Mouse (Mus musculus): ENCODE measurements around the gene Zswim4. TPM values are rescaled to one million over a fixed set of nuclear protein-coding genes. Genes with fewer than 3 reads are reported as not detected.
"Not testable (repeated sequence)": the region's sequence is repeated elsewhere in the genome, so short reads cannot be mapped to it uniquely, and the experiment has no call there.

The Zswim4 gene
- total RNA-seq (2012; rRNA removed), result 22.1 and 24.6 TPM in 2 replicates

DNA sequence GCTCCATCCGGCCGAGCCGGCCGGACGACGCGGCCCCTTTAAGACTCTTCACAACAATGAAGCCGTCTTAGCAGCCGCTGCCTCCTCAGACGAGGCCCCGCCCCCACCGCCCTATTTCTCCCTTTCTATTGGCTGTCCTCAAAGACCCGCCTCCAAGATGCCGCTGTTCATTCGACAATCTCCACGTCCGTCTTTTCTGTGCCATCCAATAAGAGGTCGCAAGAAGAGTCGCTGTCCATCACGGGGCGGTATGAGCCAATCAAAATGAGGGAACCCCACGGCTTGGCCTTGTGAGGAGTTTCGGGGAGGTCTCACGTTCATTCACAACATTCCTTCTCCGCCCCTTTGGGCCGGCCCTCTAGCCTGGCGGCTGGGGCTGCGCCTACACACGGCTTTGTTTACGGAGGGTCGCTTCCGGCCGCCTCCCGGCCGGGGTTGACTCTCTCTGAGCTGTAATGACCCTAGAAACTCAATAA is at the start of gene Zswim4:
Zswim4 (minus strand) TSS at position 58 of the 476 bp plus-strand sequence.
- H3K27ac ChIP-seq (ENCODE audit: insufficient read depth, low read depth, low read length, poor library complexity, severe bottlenecking), result peak within 1 kb of the TSS; percentile 66
- TF ChIP-seq CHD2 (IDR thresholded peaks at IDR 0.05; ENCODE audit: low read depth, low read length), result peak; percentile 98
- TF ChIP-seq HCFC1 (IDR thresholded peaks at IDR 0.05; ENCODE audit: borderline replicate concordance, insufficient read depth, low read length), result no peak
- 0 out of 2 replicates have a peak, but pooled peaks cover 2% of the 10 kb centered on the region for H3K36me3 ChIP-seq (ENCODE audit: control insufficient read depth, insufficient read depth, low read length, poor library complexity, severe bottlenecking)
- peaks cover 6 to 10% of the 10 kb centered on the region in 2 experiments for H3K4me1 ChIP-seq (ENCODE audit: control insufficient read depth in 2 of 2, insufficient read depth in 2 of 2, low read length in 2 of 2, poor library complexity in 1 of 2)
- in situ Hi-C loops (cut with MboI; ENCODE audit: low sequenced_read_pairs in 2 of 2, unreplicated experiment in 2 of 2), result no loop called here
- peak; percentile 99 for DNase-seq (ENCODE audit: low read depth, low spot score)
- H3K4me3 ChIP-seq (ENCODE audit: insufficient read depth in 1 of 2, low read depth in 1 of 2, low read length in 2 of 2, poor library complexity in 1 of 2, severe bottlenecking in 1 of 2), result peak within 1 kb of the TSS; percentile 87 to 88
- H3K9me3 ChIP-seq (ENCODE audit: control insufficient read depth, insufficient read depth, low read depth, low read length), result no peaks in the 10 kb centered on the region
- H3K9ac ChIP-seq (ENCODE audit: insufficient read depth, low read depth, low read length, poor library complexity, severe bottlenecking), result peak within 1 kb of the TSS; percentile 90

DNA sequence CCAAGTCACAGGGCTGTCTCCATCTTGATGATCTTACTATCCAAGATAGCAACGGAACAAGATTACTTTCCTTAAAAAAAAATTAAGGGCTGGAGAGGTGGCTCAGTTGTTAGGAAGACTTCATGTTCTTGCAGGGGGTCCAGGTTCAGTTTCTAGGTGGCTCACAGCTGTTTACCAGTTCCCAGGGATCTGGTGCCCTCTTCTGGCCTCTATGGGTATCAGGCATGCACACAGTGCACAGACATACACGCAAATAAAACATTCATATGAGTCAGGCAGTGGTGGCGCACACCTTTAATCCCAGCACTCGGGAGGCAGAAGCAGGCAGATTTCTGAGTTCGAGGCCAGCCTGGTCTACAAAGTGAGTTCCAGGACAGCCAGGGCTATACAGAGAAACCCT is 48.8 kb upstream of the Zswim4 start:
- TF ChIP-seq ZC3H11A (IDR thresholded peaks at IDR 0.05; ENCODE audit: borderline replicate concordance, low read depth, low read length), result peak; percentile 35; the same call in 1 of the 2 replicates
- H3K36me3 ChIP-seq (ENCODE audit: control insufficient read depth, insufficient read depth, low read length, poor library complexity, severe bottlenecking); in situ Hi-C loops (cut with MboI; ENCODE audit: low sequenced_read_pairs in 2 of 2, unreplicated experiment in 2 of 2); H3K9me3 ChIP-seq (ENCODE audit: control insufficient read depth, insufficient read depth, low read depth, low read length); H3K9ac ChIP-seq (ENCODE audit: insufficient read depth, low read depth, low read length, poor library complexity, severe bottlenecking); H3K4me3 ChIP-seq (ENCODE audit: insufficient read depth in 1 of 2, low read depth in 1 of 2, low read length in 2 of 2, poor library complexity in 1 of 2, severe bottlenecking in 1 of 2); H3K27ac ChIP-seq (ENCODE audit: insufficient read depth, low read depth, low read length, poor library complexity, severe bottlenecking): not testable (repeated sequence)
- peaks cover 9 to 11% of the 10 kb centered on the region in 2 experiments for H3K4me1 ChIP-seq (ENCODE audit: control insufficient read depth in 2 of 2, insufficient read depth in 2 of 2, low read length in 2 of 2, poor library complexity in 1 of 2)
- peak; percentile 69 for DNase-seq (ENCODE audit: low read depth, low spot score)

GRCm38 (mm10) chr8:84284608-84285063 is 47.8 kb upstream of the Zswim4 start:
- no peak for DNase-seq (ENCODE audit: low read depth, low spot score)
- in situ Hi-C loops (cut with MboI; ENCODE audit: low sequenced_read_pairs in 2 of 2, unreplicated experiment in 2 of 2), result no loop called here
- H3K4me3 ChIP-seq (ENCODE audit: insufficient read depth in 1 of 2, low read depth in 1 of 2, low read length in 2 of 2, poor library complexity in 1 of 2, severe bottlenecking in 1 of 2), result peak overlapping the region in 1 of 2 experiments; percentile 49; a peak in 2 of 4 replicates
- no peak overlapping the region for H3K9ac ChIP-seq (ENCODE audit: insufficient read depth, low read depth, low read length, poor library complexity, severe bottlenecking)
- no peaks in the 10 kb centered on the region for H3K36me3 ChIP-seq (ENCODE audit: control insufficient read depth, insufficient read depth, low read length, poor library complexity, severe bottlenecking)
- peaks cover 9 to 11% of the 10 kb centered on the region in 2 experiments for H3K4me1 ChIP-seq (ENCODE audit: control insufficient read depth in 2 of 2, insufficient read depth in 2 of 2, low read length in 2 of 2, poor library complexity in 1 of 2)
- H3K9me3 ChIP-seq (ENCODE audit: control insufficient read depth, insufficient read depth, low read depth, low read length), result no peaks in the 10 kb centered on the region
- H3K27ac ChIP-seq (ENCODE audit: insufficient read depth, low read depth, low read length, poor library complexity, severe bottlenecking), result no peak overlapping the region; the same call in 1 of the 2 replicates
- TF ChIP-seq MAFK (IDR thresholded peaks at IDR 0.05; ENCODE audit: insufficient read depth, low read depth, low read length), result no peak
- TF ChIP-seq CHD2 (IDR thresholded peaks at IDR 0.05; ENCODE audit: low read depth, low read length), result no peak
- no peak for TF ChIP-seq ZC3H11A (IDR thresholded peaks at IDR 0.05; ENCODE audit: borderline replicate concordance, low read depth, low read length)
- no peak for TF ChIP-seq ZNF384 (IDR thresholded peaks at IDR 0.05; ENCODE audit: low read depth, low read length)

DNA sequence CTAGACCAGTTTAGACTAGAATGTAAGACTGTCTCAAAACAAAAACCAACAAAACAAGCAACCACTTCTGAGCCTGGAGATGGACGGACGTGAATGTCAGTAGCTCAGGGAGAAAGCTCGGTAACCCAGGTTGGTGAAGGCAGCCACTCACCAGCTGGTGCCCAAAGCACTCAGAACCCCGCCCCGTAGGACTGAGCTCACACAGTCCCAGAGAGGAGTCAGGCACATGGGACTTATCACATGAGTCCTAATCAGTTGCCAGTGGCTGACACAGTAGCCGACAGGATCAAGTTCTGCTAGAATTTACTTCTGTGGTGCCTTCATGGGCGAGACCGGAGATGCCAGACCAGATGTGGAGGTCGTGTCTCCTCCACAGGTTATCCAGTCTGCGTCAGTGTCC is 43.9 kb upstream of the Zswim4 start:
- H3K4me3 ChIP-seq (ENCODE audit: insufficient read depth in 1 of 2, low read depth in 1 of 2, low read length in 2 of 2, poor library complexity in 1 of 2, severe bottlenecking in 1 of 2), result no peak overlapping the region
- H3K4me1 ChIP-seq (ENCODE audit: control insufficient read depth in 2 of 2, insufficient read depth in 2 of 2, low read length in 2 of 2, poor library complexity in 1 of 2), result peaks cover 9 to 16% of the 10 kb centered on the region in 2 experiments
- no peaks in the 10 kb centered on the region for H3K9me3 ChIP-seq (ENCODE audit: control insufficient read depth, insufficient read depth, low read depth, low read length)
- in situ Hi-C loops (cut with MboI; ENCODE audit: low sequenced_read_pairs in 2 of 2, unreplicated experiment in 2 of 2), result no loop called here
- no peak for TF ChIP-seq MAFK (IDR thresholded peaks at IDR 0.05; ENCODE audit: insufficient read depth, low read depth, low read length)
- no peak for TF ChIP-seq HCFC1 (IDR thresholded peaks at IDR 0.05; ENCODE audit: borderline replicate concordance, insufficient read depth, low read length)
- TF ChIP-seq CHD2 (IDR thresholded peaks at IDR 0.05; ENCODE audit: low read depth, low read length), result no peak
- TF ChIP-seq ZNF384 (IDR thresholded peaks at IDR 0.05; ENCODE audit: low read depth, low read length), result no peak
- no peak for TF ChIP-seq ZC3H11A (IDR thresholded peaks at IDR 0.05; ENCODE audit: borderline replicate concordance, low read depth, low read length)
- H3K36me3 ChIP-seq (ENCODE audit: control insufficient read depth, insufficient read depth, low read length, poor library complexity, severe bottlenecking), result no peaks in the 10 kb centered on the region
- H3K9ac ChIP-seq (ENCODE audit: insufficient read depth, low read depth, low read length, poor library complexity, severe bottlenecking), result no peak overlapping the region
- DNase-seq (ENCODE audit: low read depth, low spot score), result no peak
- no peak overlapping the region for H3K27ac ChIP-seq (ENCODE audit: insufficient read depth, low read depth, low read length, poor library complexity, severe bottlenecking)

DNA sequence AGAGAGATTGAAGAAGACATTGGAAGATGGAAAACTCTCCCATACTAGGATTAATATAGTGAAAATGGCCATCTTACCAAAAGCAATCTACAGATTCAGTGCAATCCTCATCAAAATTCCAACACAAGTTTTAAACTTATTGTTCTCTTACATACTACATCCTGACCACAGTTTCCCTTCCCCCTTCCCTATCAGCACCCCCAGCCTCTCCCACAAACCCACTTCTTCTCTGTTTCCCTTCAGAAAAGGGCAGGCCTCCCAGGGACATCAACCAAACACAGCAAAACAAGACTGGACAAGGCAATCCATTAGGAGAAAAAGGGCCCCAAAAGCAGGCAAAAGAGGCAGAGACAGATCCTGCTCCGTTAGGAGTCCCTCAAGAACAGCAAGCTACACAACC is 39.6 kb upstream of the Zswim4 start:
- no peaks in the 10 kb centered on the region for H3K9me3 ChIP-seq (ENCODE audit: control insufficient read depth, insufficient read depth, low read depth, low read length)
- H3K9ac ChIP-seq (ENCODE audit: insufficient read depth, low read depth, low read length, poor library complexity, severe bottlenecking), result no peak overlapping the region
- TF ChIP-seq ZC3H11A (IDR thresholded peaks at IDR 0.05; ENCODE audit: borderline replicate concordance, low read depth, low read length) (no peak), ZNF384 (IDR thresholded peaks at IDR 0.05; ENCODE audit: low read depth, low read length) (no peak), MAFK (IDR thresholded peaks at IDR 0.05; ENCODE audit: insufficient read depth, low read depth, low read length) (no peak)
- peaks cover 0 to 5% of the 10 kb centered on the region in 2 experiments; a peak in 1 of 4 replicates for H3K4me1 ChIP-seq (ENCODE audit: control insufficient read depth in 2 of 2, insufficient read depth in 2 of 2, low read length in 2 of 2, poor library complexity in 1 of 2)
- no peak overlapping the region for H3K4me3 ChIP-seq (ENCODE audit: insufficient read depth in 1 of 2, low read depth in 1 of 2, low read length in 2 of 2, poor library complexity in 1 of 2, severe bottlenecking in 1 of 2)
- no peaks in the 10 kb centered on the region for H3K36me3 ChIP-seq (ENCODE audit: control insufficient read depth, insufficient read depth, low read length, poor library complexity, severe bottlenecking)
- DNase-seq (ENCODE audit: low read depth, low spot score), result no peak
- H3K27ac ChIP-seq (ENCODE audit: insufficient read depth, low read depth, low read length, poor library complexity, severe bottlenecking), result no peak overlapping the region
- in situ Hi-C loops (cut with MboI; ENCODE audit: low sequenced_read_pairs in 2 of 2, unreplicated experiment in 2 of 2), result no loop called here

Data from ES-E14 (cell line).